Mouse (Mus musculus) lung, postnatal 0 days (tissue): ENCODE measurements around the gene Stfa3. TPM values are rescaled to one million over a fixed set of nuclear protein-coding genes. Genes with fewer than 3 reads are reported as not detected.
A peak's percentile ranks its signal among the peaks of the same experiment; 100 is the strongest.

Source experiments
- ATAC-seq: fragments of 200-750 bp; cut with Nextera tagmentation; 2 replicates; pipeline ENCODE4 v1.8.0; 2017; ENCODE audit warnings: moderate library complexity
- DNase-seq: peaks from one replicate; pipeline ENCODE4 v3.0.0-alpha.2; 2016; ENCODE audit warnings: low spot score
- H3K27ac ChIP-seq: fragments of 300-500 bp; sonication (generic); 2 replicates; pipeline ENCODE4 v1.5.1; 2014; ENCODE audit warnings: antibody characterized with exemption, mild to moderate bottlenecking, low read length, mixed read lengths
- H3K27me3 ChIP-seq: fragments of 300-500 bp; sonication (generic); replicated peaks from 2 replicates; pipeline ENCODE4 v1.6.1; 2014; ENCODE audit warnings: low read length, mixed read lengths; ENCODE audit not compliant: insufficient read depth
- H3K36me3 ChIP-seq: fragments of 300-500 bp; sonication (generic); 2 replicates; pipeline ENCODE4 v1.6.1; 2014; ENCODE audit warnings: low read length, mixed read lengths; ENCODE audit not compliant: insufficient read depth
- H3K4me1 ChIP-seq: fragments of 300-500 bp; sonication (generic); 2 replicates; pipeline ENCODE4 v1.6.1; 2014; ENCODE audit warnings: antibody characterized with exemption, low read depth, low read length, mixed read lengths; ENCODE audit not compliant: insufficient read depth
- H3K4me2 ChIP-seq: fragments of 300-500 bp; sonication (generic); replicated peaks from 2 replicates; pipeline ENCODE4 v1.6.1; 2014; ENCODE audit warnings: low read depth, mild to moderate bottlenecking, low read length, moderate library complexity, mixed read lengths
- H3K4me3 ChIP-seq: fragments of 300-500 bp; sonication (generic); 2 replicates; pipeline ENCODE4 v1.5.1; 2014; ENCODE audit warnings: low read depth, low read length
- H3K9ac ChIP-seq: fragments of 300-500 bp; sonication (generic); replicated peaks from 2 replicates; pipeline ENCODE4 v1.6.1; 2014; ENCODE audit warnings: low read depth, mild to moderate bottlenecking
- H3K9me3 ChIP-seq: fragments of 300-500 bp; sonication (generic); 2 replicates; pipeline ENCODE4 v1.6.1; 2016; ENCODE audit warnings: low read length, mixed read lengths
- CTCF ChIP-seq: IDR thresholded peaks from 2 replicates; pipeline ENCODE4 v1.5.1; 2016; ENCODE audit warnings: antibody characterized with exemption, mild to moderate bottlenecking
- EP300 ChIP-seq: IDR thresholded peaks from 2 replicates; pipeline ENCODE4 v1.6.1; 2016; ENCODE audit warnings: antibody characterized with exemption, mild to moderate bottlenecking, control low read depth
- WGBS: fragments of 180-500 bp; shearing (Covaris S2); extraction: QIAGEN DNeasy Blood & Tissue Kit; methylation state at CpG from one replicate; pipeline ENCODE4 v1.1.7; 2014; 5-methylcytosine and 5-hydroxymethylcytosine counted together
- polyA plus RNA-seq: library from polyadenylated mRNA; unstranded; fragments of >200 nt; fragmentation: Nextera tagmentation; extraction: Ambion mirVana; gene quantifications from 2 replicates; pipeline ENCODE4 v1.2.1, GENCODE M21; 2015

The Stfa3 gene
- 14.5 and 16.1 TPM in 2 replicates for polyA plus RNA-seq

GRCm38 (mm10) chr16:36455342-36455802, at the start of gene Stfa3:
Stfa3 (minus strand) TSS chr16:36455392.
- Histone ChIP-seq H3K4me2 (no peak within 1 kb of the TSS), H3K9me3 (no peaks in the 10 kb centered on the region), H3K9ac (no peak within 1 kb of the TSS), H3K4me3 (no peak within 1 kb of the TSS), H3K27ac (no peak within 1 kb of the TSS), H3K4me1 (no peaks in the 10 kb centered on the region), H3K27me3 (no peaks in the 10 kb centered on the region), H3K36me3 (no peaks in the 10 kb centered on the region)
- WGBS = 58% methylated on average over 4 of the region's 4 CpGs
- DNase-seq = peak; percentile 9
- TF ChIP-seq EP300 (no peak), CTCF (no peak)
- no peak for ATAC-seq

GRCm38 (mm10) chr16:36502286-36502685, 47.1 kb upstream of the Stfa3 start:
- Histone ChIP-seq H3K27me3 (no peaks in the 10 kb centered on the region), H3K36me3 (no peaks in the 10 kb centered on the region), H3K4me3 (no peak overlapping the region), H3K4me2 (no peak overlapping the region), H3K9me3 (no peaks in the 10 kb centered on the region), H3K4me1 (no peaks in the 10 kb centered on the region), H3K27ac (no peak overlapping the region), H3K9ac (no peak overlapping the region)
- DNase-seq (no peak), ATAC-seq (no peak)
- WGBS = 40% methylated on average over 2 of the region's 2 CpGs
- TF ChIP-seq CTCF (no peak), EP300 (no peak)

DNA sequence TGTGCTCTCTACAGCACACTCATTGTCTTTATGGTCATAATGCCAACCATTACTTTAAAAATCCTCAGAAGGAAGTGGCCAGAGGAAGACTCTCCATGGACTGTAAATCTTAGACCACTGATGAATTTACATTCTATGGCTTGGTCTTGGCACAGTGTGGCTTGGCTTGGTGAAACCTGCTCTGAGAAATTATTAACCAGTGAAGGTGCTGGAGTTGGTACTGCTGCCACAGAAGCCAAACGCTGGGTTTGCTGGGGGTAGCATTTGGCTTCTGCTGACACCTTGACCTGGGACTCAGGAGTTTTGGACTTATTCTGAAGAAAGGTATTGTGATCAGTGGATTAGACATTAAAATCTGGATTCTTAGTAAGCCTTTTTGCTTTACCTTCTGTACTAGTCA, 37.2 kb upstream of the Stfa3 start:
- H3K4me2 ChIP-seq = no peak overlapping the region
- TF ChIP-seq EP300 (no peak), CTCF (no peak)
- DNase-seq (no peak), ATAC-seq (no peak)
- H3K27me3 ChIP-seq = no peaks in the 10 kb centered on the region
- no peaks in the 10 kb centered on the region for H3K9me3 ChIP-seq
- H3K9ac ChIP-seq = no peak overlapping the region
- H3K4me3 ChIP-seq = no peak overlapping the region
- WGBS = 64% methylated on average over 1 of the region's 1 CpGs
- H3K27ac ChIP-seq = no peak overlapping the region
- no peaks in the 10 kb centered on the region for H3K4me1 ChIP-seq
- H3K36me3 ChIP-seq = no peaks in the 10 kb centered on the region

DNA sequence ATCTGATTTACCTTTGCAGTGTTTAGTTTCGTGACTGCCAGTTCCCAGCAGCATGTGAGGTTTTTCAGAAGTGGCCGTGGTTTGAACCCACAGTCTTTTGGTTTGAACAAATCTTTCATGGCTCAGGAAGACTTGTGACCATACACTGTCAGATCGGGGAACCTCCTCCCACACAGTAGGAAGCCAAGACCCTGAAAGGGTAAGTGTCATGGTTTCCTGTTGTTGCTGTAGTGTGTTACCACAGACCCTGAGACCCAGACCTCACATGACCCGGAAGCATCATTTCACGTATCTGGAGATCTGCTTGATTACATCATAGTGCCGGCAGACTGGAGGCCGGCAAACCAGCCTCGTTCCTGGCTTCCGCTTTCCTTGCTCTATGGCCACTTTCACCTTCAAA, 21.7 kb upstream of the Stfa3 start:
- Histone ChIP-seq H3K4me3 (no peak overlapping the region), H3K27me3 (no peaks in the 10 kb centered on the region), H3K36me3 (no peaks in the 10 kb centered on the region), H3K9ac (no peak overlapping the region), H3K27ac (no peak overlapping the region), H3K4me1 (no peaks in the 10 kb centered on the region), H3K9me3 (no peaks in the 10 kb centered on the region), H3K4me2 (no peak overlapping the region)
- DNase-seq (peak; percentile 53), ATAC-seq (peak; percentile 46)
- TF ChIP-seq CTCF = no peak
- TF ChIP-seq EP300 = no peak
- WGBS = 51% methylated on average over 9 of the region's 9 CpGs

DNA sequence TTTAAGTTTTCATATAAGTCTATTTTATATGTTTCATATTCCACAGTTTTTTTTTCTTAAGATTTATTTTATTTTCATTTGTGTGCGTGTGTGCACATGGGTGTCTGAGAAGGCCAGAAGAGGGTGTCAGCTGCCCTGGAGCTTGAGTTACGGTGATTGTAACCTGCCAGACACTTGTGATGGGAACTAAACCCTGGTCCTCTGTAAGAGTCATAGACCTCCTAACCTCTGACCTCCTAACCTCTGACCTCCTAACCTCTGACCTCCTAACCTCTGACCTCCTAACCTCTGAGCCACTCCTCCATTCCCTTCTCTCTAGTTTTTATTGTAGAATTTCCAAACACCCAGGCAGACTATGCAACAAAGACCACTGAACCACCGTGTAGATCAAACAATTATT, 20.3 kb upstream of the Stfa3 start:
- TF ChIP-seq CTCF (no peak), EP300 (no peak)

DNA sequence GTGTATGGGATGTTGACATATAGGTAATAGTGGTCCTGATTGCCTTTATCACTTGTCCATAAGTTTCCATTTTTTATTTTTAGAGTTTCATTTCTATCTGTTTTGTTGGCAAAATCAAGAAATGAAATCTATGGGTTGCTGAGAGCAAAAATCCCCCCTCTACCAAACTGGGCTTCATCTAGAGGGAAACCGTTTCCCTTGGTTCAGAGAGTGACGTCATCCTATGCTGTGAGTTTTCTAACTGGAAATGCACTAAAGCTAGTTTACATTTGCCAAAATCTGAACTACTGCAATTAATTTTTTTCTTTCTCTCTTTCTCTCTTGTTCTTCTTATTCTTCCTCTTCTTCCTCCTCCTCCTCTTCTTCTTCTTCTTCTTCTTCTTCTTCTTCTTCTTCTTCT, 19.7 kb upstream of the Stfa3 start:
- H3K27ac ChIP-seq = no peak overlapping the region
- H3K36me3 ChIP-seq = no peaks in the 10 kb centered on the region
- no peaks in the 10 kb centered on the region for H3K27me3 ChIP-seq
- H3K9me3 ChIP-seq = no peaks in the 10 kb centered on the region
- DNase-seq (no peak), ATAC-seq (no peak)
- 56% methylated on average over 2 of the region's 2 CpGs for WGBS
- H3K9ac ChIP-seq = no peak overlapping the region
- H3K4me1 ChIP-seq = no peaks in the 10 kb centered on the region
- TF ChIP-seq CTCF = no peak
- TF ChIP-seq EP300 = no peak
- H3K4me3 ChIP-seq = no peak overlapping the region
- H3K4me2 ChIP-seq = no peak overlapping the region

More for the DNA sequence above, 20.3 kb upstream of the Stfa3 start:
- no peaks in the 10 kb centered on the region for H3K27me3 ChIP-seq
- H3K36me3 ChIP-seq = no peaks in the 10 kb centered on the region
- H3K4me2 ChIP-seq = no peak overlapping the region
- 87% methylated on average over 3 of the region's 3 CpGs for WGBS
- no peak overlapping the region for H3K27ac ChIP-seq
- no peak overlapping the region for H3K9ac ChIP-seq
- no peaks in the 10 kb centered on the region for H3K4me1 ChIP-seq
- ATAC-seq (no peak), DNase-seq (no peak)
- H3K9me3 ChIP-seq = no peaks in the 10 kb centered on the region
- no peak overlapping the region for H3K4me3 ChIP-seq
